Mouse (Mus musculus): ENCODE measurements around the gene Bcl2l1. TPM values are rescaled to one million over a fixed set of nuclear protein-coding genes. Genes with fewer than 3 reads are reported as not detected.

The Bcl2l1 gene
- total and polyA plus RNA-seq, 3 experiments = 21.3 to 80.3 (median 34.5) TPM

- H3K4me3 ChIP-seq (replicated peaks in 1 of 3; ENCODE audit: low read depth in 2 of 3, low read length in 2 of 3, poor library complexity in 1 of 3) = peak overlapping the region; percentile 61 to 85 (median 81)
- no peaks in the 10 kb centered on the region for H3K9me3 ChIP-seq (replicated peaks; ENCODE audit: low read length)
- H3K4me1 ChIP-seq (ENCODE audit: control insufficient read depth in 1 of 2, insufficient read depth in 2 of 2) = peaks cover 11 to 74% of the 10 kb centered on the region in 2 experiments
- peaks cover 1% of the 10 kb centered on the region for H3K27me3 ChIP-seq (replicated peaks)
- H3K79me2 ChIP-seq (replicated peaks; ENCODE audit: control insufficient read depth, extremely low read depth, insufficient read depth, poor library complexity, severe bottlenecking) = peaks cover 82% of the 10 kb centered on the region
- H3K36me3 ChIP-seq (replicated peaks in 1 of 2; ENCODE audit: control insufficient read depth in 1 of 2, insufficient read depth in 1 of 2, low read length in 1 of 2) = peaks cover 17 to 26% of the 10 kb centered on the region in 2 experiments
- TF ChIP-seq POLR2AphosphoS2 (IDR thresholded peaks at IDR 0.05; ENCODE audit: low read depth, low read length) = no peak
- no peak for TF ChIP-seq IRF4 (IDR thresholded peaks at IDR 0.05; ENCODE audit: low read depth, low read length)
- no peak for TF ChIP-seq RAD21 (IDR thresholded peaks at IDR 0.05; ENCODE audit: low read depth, low read length)
- TF ChIP-seq MAX (IDR thresholded peaks at IDR 0.05; ENCODE audit: low read length) = peak; percentile 49; the same call in 1 of the 2 replicates
- dilution Hi-C loops (cut with MboI; ENCODE audit: extremely low pct_ligation_motif_present, extremely low pct_unique_long_range_greater_than_20kb, low sequenced_read_pairs) (no loop called here), in situ Hi-C loops (cut with MboI; ENCODE audit: low pct_ligation_motif_present, low pct_unique_long_range_greater_than_20kb, low sequenced_read_pairs) (no loop called here)
- peak overlapping the region; percentile 95 for H3K27ac ChIP-seq (ENCODE audit: insufficient read depth, low read depth)
- peak overlapping the region; percentile 78 for H3K9ac ChIP-seq (ENCODE audit: insufficient read depth, low read depth)
- peak overlapping the region; percentile 99 for H3K4me2 ChIP-seq (ENCODE audit: insufficient read depth, low read depth, poor library complexity, severe bottlenecking)
- DNase-seq (ENCODE audit: extremely low read depth) = no peak
Measured at GRCm38 (mm10) chr2:152826481-152826880, 5.0 kb downstream of the Bcl2l1 start.

DNA sequence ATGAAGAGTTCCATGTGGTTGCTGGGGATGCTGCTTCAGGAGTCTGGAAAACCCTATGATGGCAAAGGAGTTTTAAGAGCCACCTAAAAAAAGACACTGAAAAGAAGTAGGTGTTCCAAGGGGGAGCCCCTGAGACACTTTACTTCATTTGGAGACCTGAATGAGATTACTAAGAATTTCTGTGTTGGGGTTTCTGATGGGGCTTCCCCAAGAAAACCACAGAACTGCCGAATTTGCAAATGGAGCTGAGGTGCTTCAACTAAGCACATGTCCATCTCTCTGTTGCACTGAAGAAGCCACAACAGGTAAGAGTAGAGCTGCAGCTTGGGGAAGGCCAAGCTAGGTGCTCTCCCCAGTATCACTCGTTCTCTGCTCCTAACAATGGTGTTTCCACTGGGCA is 5.8 kb downstream of the Bcl2l1 start:
- H3K79me2 ChIP-seq (replicated peaks; ENCODE audit: control insufficient read depth, extremely low read depth, insufficient read depth, poor library complexity, severe bottlenecking) = peaks cover 90% of the 10 kb centered on the region
- no peaks in the 10 kb centered on the region for H3K9me3 ChIP-seq (replicated peaks; ENCODE audit: low read length)
- peak overlapping the region in 1 of 3 experiments; percentile 61 for H3K4me3 ChIP-seq (replicated peaks in 1 of 3; ENCODE audit: low read depth in 2 of 3, low read length in 2 of 3, poor library complexity in 1 of 3)
- H3K9ac ChIP-seq (ENCODE audit: insufficient read depth, low read depth) = peak overlapping the region; percentile 78; the same call in 1 of the 2 replicates
- peak overlapping the region; percentile 99 for H3K4me2 ChIP-seq (ENCODE audit: insufficient read depth, low read depth, poor library complexity, severe bottlenecking)
- H3K27ac ChIP-seq (ENCODE audit: insufficient read depth, low read depth) = peak overlapping the region; percentile 95
- peaks cover 1% of the 10 kb centered on the region for H3K27me3 ChIP-seq (replicated peaks)
- peaks cover 24 to 34% of the 10 kb centered on the region in 2 experiments for H3K36me3 ChIP-seq (replicated peaks in 1 of 2; ENCODE audit: control insufficient read depth in 1 of 2, insufficient read depth in 1 of 2, low read length in 1 of 2)
- H3K4me1 ChIP-seq (ENCODE audit: control insufficient read depth in 1 of 2, insufficient read depth in 2 of 2) = peaks cover 18 to 81% of the 10 kb centered on the region in 2 experiments
- DNase-seq (ENCODE audit: extremely low read depth) = peak; percentile 92
- dilution Hi-C loops (cut with MboI; ENCODE audit: extremely low pct_ligation_motif_present, extremely low pct_unique_long_range_greater_than_20kb, low sequenced_read_pairs) = no loop called here
- in situ Hi-C loops (cut with MboI; ENCODE audit: low pct_ligation_motif_present, low pct_unique_long_range_greater_than_20kb, low sequenced_read_pairs) = no loop called here
- TF ChIP-seq MAZ (IDR thresholded peaks at IDR 0.05; ENCODE audit: low read depth, low read length) (peak; percentile 82; the same call in 1 of the 2 replicates), MYC (IDR thresholded peaks at IDR 0.05; ENCODE audit: low read depth, low read length) (peak; percentile 97), ZNF384 (IDR thresholded peaks at IDR 0.05; ENCODE audit: low read depth, low read length) (no peak), ZKSCAN1 (IDR thresholded peaks at IDR 0.05; ENCODE audit: borderline replicate concordance, low read depth, low read length) (no peak), TBP (conservative IDR thresholded peaks at IDR 0.05; ENCODE audit: low read depth, low read length) (peak; percentile 78), SIN3A (IDR thresholded peaks at IDR 0.05; ENCODE audit: low read length) (peak; percentile 94), MAFK (IDR thresholded peaks at IDR 0.05; ENCODE audit: insufficient replicate concordance, low read length) (peak; percentile 78), RCOR1 (conservative IDR thresholded peaks at IDR 0.05; ENCODE audit: low read depth, low read length) (no peak; the same call in 1 of the 2 replicates), USF2 (conservative IDR thresholded peaks at IDR 0.05; ENCODE audit: low read depth, low read length) (no peak), JUND (conservative IDR thresholded peaks at IDR 0.05; ENCODE audit: low read depth, low read length) (peak; percentile 87), POLR2A (IDR thresholded peaks at IDR 0.05; ENCODE audit: low read depth, low read length) (peak; percentile 57), TCF12 (IDR thresholded peaks at IDR 0.05; ENCODE audit: low read depth, low read length) (peak; percentile 87), NELFE (IDR thresholded peaks at IDR 0.05; ENCODE audit: low read depth, low read length) (no peak; the same call in 1 of the 2 replicates), CHD1 (IDR thresholded peaks at IDR 0.05; ENCODE audit: low read depth, low read length) (no peak), MEF2A (IDR thresholded peaks at IDR 0.05; ENCODE audit: borderline replicate concordance, low read depth, low read length) (peak; percentile 96), PAX5 (IDR thresholded peaks at IDR 0.05; ENCODE audit: low read length) (no peak), MXI1 (IDR thresholded peaks at IDR 0.05; ENCODE audit: low read depth, low read length) (peak; percentile 74), IRF4 (IDR thresholded peaks at IDR 0.05; ENCODE audit: low read depth, low read length) (peak; percentile 79), RAD21 (IDR thresholded peaks at IDR 0.05; ENCODE audit: low read depth, low read length) (no peak; the same call in none of the 2 replicates), ETS1 (conservative IDR thresholded peaks at IDR 0.05; ENCODE audit: low read depth, low read length) (peak; percentile 94), JUN (IDR thresholded peaks at IDR 0.05; ENCODE audit: insufficient read depth, low read depth, low read length) (peak; percentile 80), UBTF (IDR thresholded peaks at IDR 0.05; ENCODE audit: low read depth, low read length) (no peak), ZC3H11A (IDR thresholded peaks at IDR 0.05; ENCODE audit: low read depth, low read length) (no peak), CTCF (conservative IDR thresholded peaks at IDR 0.05 in 1 of 2, IDR thresholded peaks at IDR 0.05 in 1 of 2; ENCODE audit: low read depth in 2 of 2, low read length in 2 of 2) (no peak), ZMIZ1 (IDR thresholded peaks at IDR 0.05; ENCODE audit: low read depth, low read length) (no peak; the same call in 1 of the 2 replicates), MAX (IDR thresholded peaks at IDR 0.05; ENCODE audit: low read length) (peak; percentile 86), ELF1 (IDR thresholded peaks at IDR 0.05; ENCODE audit: low read depth, low read length) (no peak), E2F4 (IDR thresholded peaks at IDR 0.05; ENCODE audit: insufficient replicate concordance, low read depth, low read length) (no peak), KAT2A (IDR thresholded peaks at IDR 0.05; ENCODE audit: insufficient replicate concordance, low read length) (0 out of 2 replicates have a peak, but pooled peaks have one; percentile 53), NRF1 (IDR thresholded peaks at IDR 0.05; ENCODE audit: low read depth, low read length) (no peak), GABPA (IDR thresholded peaks at IDR 0.05; ENCODE audit: insufficient replicate concordance, low read depth, low read length) (no peak)

Data from CH12.LX (cell line).